Mouse (Mus musculus): ENCODE measurements around the gene BC080695.
"Not testable (repeated sequence)": the region's sequence is repeated elsewhere in the genome, so short reads cannot be mapped to it uniquely, and the experiment has no call there.

- TF ChIP-seq CTCF (IDR thresholded peaks at IDR 0.05; ENCODE audit: low read depth, low read length); EP300 (IDR thresholded peaks at IDR 0.05; ENCODE audit: insufficient read depth, low read depth, low read length): not testable (repeated sequence)
Measured at GRCm38 (mm10) chr4:143618101-143618500, 66.6 kb downstream of the BC080695 start.

Measured in ES-Bruce4 (cell line).